Mouse (Mus musculus) MEL (cell line): ENCODE results near the gene Btbd35f15. TPM values are rescaled to one million over a fixed set of nuclear protein-coding genes. Genes with fewer than 3 reads are reported as not detected.
"Not testable (repeated sequence)": the region's sequence is repeated elsewhere in the genome, so short reads cannot be mapped to it uniquely, and the experiment has no call there.

ENCODE experiments used
- DNase-seq: peaks from one replicate; pipeline ENCODE4 v3.0.0; 2011; ENCODE audit warnings: low read depth, low spot score
- H3K27ac ChIP-seq: 2 replicates; pipeline ENCODE4 v1.5.1; 2012; ENCODE audit warnings: low read depth, mild to moderate bottlenecking, control low read depth, low read length, moderate library complexity; ENCODE audit not compliant: control insufficient read depth
- H3K27me3 ChIP-seq, 2 experiments: fragments of 150-350 bp in 1 of 2; sonication (generic) in 1 of 2; 2 replicates each; pipeline ENCODE4 v1.6.1; 2012; ENCODE audit warnings: low read length in 2 of 2, mild to moderate bottlenecking in 2 of 2, improper control_type of control experiment in 1 of 2, moderate library complexity in 1 of 2; ENCODE audit not compliant: insufficient read depth in 2 of 2, control insufficient read depth in 1 of 2
- H3K36me3 ChIP-seq, 2 experiments: 2 replicates each; pipeline ENCODE4 v1.6.1; 2012 to 2014; ENCODE audit warnings: low read length in 2 of 2, improper control_type of control experiment in 1 of 2, inconsistent platforms in 1 of 2, mild to moderate bottlenecking in 1 of 2; ENCODE audit not compliant: insufficient read depth in 2 of 2, control insufficient read depth in 1 of 2
- H3K4me1 ChIP-seq, 2 experiments: fragments of 150-350 bp in 1 of 2; sonication (generic) in 1 of 2; 2 replicates each; pipeline ENCODE4 v1.6.1; 2012; ENCODE audit warnings: low read length in 2 of 2, improper control_type of control experiment in 1 of 2, mild to moderate bottlenecking in 1 of 2; ENCODE audit not compliant: insufficient read depth in 2 of 2, control insufficient read depth in 1 of 2
- H3K4me3 ChIP-seq, 2 experiments: fragments of 150-350 bp in 1 of 2; sonication (generic) in 1 of 2; 2 replicates each; pipeline ENCODE4 v1.5.1; 2012; ENCODE audit warnings: low read depth in 2 of 2, low read length in 2 of 2, mild to moderate bottlenecking in 2 of 2, moderate library complexity in 2 of 2, control low read depth in 1 of 2, improper control_type of control experiment in 1 of 2; ENCODE audit not compliant: control insufficient read depth in 1 of 2, insufficient read depth in 1 of 2
- H3K79me2 ChIP-seq: 2 replicates; pipeline ENCODE4 v1.6.1; 2012; ENCODE audit warnings: mild to moderate bottlenecking, low read length, moderate library complexity; ENCODE audit not compliant: control insufficient read depth, poor library complexity, insufficient read depth
- H3K9ac ChIP-seq: 2 replicates; pipeline ENCODE4 v1.6.1; 2012; ENCODE audit warnings: low read depth, mild to moderate bottlenecking, control low read depth, low read length, moderate library complexity; ENCODE audit not compliant: control insufficient read depth, poor library complexity, severe bottlenecking
- H3K9me3 ChIP-seq: fragments of 150-350 bp; sonication (generic); replicated peaks from 2 replicates; pipeline ENCODE4 v1.6.1; 2012; ENCODE audit warnings: mild to moderate bottlenecking, low read length, improper control_type of control experiment, moderate library complexity; ENCODE audit not compliant: insufficient read depth
- polyA plus RNA-seq, 2 experiments: library from polyadenylated mRNA; stranded (reverse) in 1 of 2; unstranded in 1 of 2; fragments of >175 nt in 1 of 2; fragments of >200 nt in 1 of 2; gene quantifications; 2 replicates each; pipeline versions ENCODE4 v1.2.1 to v1.2.4; 2012; ENCODE audit warnings: low replicate concordance in 2 of 2, low read depth in 1 of 2; ENCODE audit not compliant: insufficient read length in 2 of 2, insufficient read depth in 1 of 2, missing spikeins in 1 of 2
- total RNA-seq: library from RNA; depleted of rRNA; stranded (reverse); fragments of 300-350 nt; gene quantifications from 2 replicates; pipeline ENCODE4 v1.2.3, GENCODE M21; 2012; rRNA removed

Gene Btbd35f15
- total RNA-seq: not detected in 2 replicates
- not detected for polyA plus RNA-seq

GRCm38 (mm10) chrX:33577214-33577613, at the start of gene Btbd35f15:
Gene Btbd35f15 (minus strand): TSS chrX:33577314.
- not testable (repeated sequence) for H3K4me1 ChIP-seq, DNase-seq

More at GRCm38 (mm10) chrX:33577214-33577613, at the start of gene Btbd35f15:
- not testable (repeated sequence) for H3K9me3 ChIP-seq, H3K9ac ChIP-seq, H3K27me3 ChIP-seq, H3K27ac ChIP-seq, H3K36me3 ChIP-seq, H3K4me3 ChIP-seq, H3K79me2 ChIP-seq

Other genes starting within 250 kb of the Btbd35f15 start
- gene Btbd35f13, start 79.9 kb upstream of the Btbd35f15 start, total RNA-seq: not detected in 2 replicates
- gene Btbd35f13, start 79.9 kb upstream of the Btbd35f15 start, polyA plus RNA-seq: not detected
- gene Btbd35f14, start 125.0 kb upstream of the Btbd35f15 start, total RNA-seq: not detected in 2 replicates
- gene Btbd35f14, start 125.0 kb upstream of the Btbd35f15 start, polyA plus RNA-seq: not detected